Mouse (Mus musculus) c-Kit-positive CD71-positive TER-119-positive erythroid progenitor cells, embryonic 14.5 days (primary cell): ENCODE results near the gene Lyst.
"Not testable (repeated sequence)": the region's sequence is repeated elsewhere in the genome, so short reads cannot be mapped to it uniquely, and the experiment has no call there.

Experiments
- DNase-seq: peaks from one replicate; pipeline ENCODE4 v3.0.0-alpha.2; 2013; ENCODE audit warnings: low spot score

The Lyst gene

DNA sequence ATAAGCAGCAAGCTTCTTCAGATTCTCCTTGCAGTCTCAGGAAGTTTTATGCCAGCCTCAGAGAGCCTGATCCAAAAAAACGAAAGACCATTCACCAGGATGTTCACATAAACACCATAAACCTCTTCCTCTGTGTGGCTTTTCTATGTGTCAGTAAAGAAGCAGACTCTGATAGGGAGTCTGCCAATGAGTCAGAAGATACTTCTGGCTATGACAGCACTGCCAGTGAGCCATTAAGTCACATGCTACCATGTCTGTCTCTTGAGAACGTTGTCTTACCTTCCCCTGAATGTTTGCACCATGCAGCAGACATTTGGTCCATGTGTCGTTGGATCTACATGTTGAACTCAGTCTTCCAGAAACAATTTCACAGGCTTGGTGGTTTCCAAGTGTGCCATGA, 47.4 kb downstream of the Lyst start:
- DNase-seq = no peak

DNA sequence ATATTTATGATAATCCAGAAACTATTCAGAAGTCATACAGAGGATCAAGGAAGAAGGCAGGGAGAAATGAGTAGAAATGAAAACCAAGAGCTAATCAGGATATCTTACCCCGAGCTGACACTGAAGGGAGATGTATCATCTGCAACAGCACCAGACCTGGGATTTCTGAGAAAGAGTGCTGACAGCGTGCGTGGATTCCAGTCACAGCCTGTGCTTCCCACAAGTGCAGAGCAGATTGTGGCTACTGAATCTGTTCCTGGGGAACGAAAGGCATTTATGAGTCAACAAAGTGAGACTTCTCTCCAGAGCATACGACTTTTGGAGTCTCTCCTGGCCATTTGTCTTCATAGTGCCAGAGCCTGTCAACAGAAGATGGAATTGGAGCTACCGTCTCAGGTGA, 47.8 kb downstream of the Lyst start:
- DNase-seq = no peak

DNA sequence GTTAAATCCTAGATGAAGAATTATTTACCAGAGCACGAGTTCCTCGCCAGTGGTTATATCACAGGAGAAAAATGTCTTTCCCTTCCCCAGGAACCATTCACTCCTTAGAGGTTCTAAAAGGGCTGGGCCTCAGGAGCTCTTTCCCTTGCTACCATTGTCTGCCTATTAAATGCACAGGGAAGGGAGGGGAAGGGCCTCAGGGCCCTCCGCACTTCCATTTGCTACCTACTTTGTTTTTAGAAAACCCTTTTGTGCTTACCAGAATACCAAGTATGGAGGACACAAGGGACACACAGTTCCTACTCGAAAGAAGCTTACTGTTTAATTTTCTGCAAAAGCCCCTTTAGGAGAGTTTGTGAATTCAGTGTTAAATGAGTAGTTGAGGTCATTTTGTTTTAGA, 48.5 kb downstream of the Lyst start:
- no peak for DNase-seq

DNA sequence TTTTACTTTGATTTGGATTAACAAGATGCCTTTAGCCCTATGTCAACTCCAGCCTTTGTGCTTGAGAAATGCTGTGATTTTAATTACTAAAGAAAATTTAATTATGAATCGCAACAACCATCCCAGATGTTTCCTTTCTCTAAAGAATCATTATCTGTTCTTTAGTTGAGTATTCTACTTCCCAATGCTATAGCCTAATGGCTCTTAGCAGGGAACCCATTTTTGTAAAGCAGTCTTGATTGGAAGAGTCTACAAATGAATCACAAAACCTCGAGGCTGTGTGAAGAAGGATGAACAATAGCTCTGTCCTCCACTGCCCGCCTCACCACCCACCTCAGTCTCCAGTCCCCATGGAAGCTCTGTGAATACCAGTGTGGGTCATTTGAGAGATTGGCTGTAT, 57.1 kb downstream of the Lyst start:
- DNase-seq = no peak

DNA sequence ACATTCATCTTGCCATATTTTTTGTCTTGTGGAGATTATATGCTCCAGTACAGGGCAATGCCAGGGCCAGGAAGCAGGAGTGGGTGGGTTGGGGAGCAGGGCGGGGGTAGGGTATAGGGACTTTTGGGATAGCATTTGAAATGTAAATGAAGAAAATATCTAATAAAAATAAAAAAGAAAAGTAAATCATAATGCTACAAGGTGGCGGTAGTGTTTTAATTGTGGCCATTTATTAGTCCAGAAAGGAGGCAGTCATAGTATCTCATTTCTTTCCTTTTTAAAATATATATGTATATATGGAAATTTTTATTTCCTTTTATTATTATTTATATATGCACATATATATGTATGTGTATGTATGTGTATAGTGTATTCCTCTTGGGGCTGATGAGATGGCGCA, 65.3 kb downstream of the Lyst start:
- DNase-seq = no peak

DNA sequence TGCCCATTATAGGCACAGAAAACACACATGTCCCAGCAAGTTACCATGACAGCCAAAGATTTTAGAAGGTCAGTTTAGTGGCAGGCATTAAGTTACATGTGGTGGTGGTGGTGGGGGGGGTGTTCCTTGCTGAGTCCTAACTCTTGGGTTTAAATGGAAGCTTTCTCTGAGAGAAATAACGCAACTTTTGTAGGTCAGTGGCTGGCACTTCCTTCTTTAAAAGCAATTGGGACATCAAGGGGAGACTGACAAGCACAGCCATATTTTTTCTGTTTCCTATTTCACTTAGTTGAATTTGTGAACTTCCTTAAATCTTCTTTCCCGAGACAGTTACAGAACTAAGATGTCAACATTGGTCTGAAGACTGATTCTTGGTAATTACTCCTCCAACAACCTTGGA, 75.9 kb downstream of the Lyst start:
- DNase-seq = not testable (repeated sequence)

DNA sequence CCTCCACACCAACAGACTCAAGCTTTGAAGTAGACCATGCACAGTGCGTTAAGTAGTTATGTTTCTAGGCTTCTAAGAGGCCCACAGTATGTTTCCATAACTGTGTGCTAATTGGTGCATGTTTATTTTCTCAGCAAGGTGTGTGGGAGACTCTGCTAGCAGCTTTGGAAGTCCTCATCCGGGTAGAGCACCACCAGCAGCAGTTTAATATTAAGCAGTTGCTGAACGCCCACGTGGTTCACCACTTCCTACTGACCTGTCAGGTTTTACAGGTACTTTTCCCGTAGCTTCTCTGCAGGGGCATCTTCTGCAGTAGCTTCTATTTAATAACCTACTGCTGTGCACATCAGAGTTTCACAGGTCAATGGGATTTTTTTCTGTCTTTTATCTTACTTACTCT, 80.5 kb downstream of the Lyst start:
- no peak for DNase-seq

DNA sequence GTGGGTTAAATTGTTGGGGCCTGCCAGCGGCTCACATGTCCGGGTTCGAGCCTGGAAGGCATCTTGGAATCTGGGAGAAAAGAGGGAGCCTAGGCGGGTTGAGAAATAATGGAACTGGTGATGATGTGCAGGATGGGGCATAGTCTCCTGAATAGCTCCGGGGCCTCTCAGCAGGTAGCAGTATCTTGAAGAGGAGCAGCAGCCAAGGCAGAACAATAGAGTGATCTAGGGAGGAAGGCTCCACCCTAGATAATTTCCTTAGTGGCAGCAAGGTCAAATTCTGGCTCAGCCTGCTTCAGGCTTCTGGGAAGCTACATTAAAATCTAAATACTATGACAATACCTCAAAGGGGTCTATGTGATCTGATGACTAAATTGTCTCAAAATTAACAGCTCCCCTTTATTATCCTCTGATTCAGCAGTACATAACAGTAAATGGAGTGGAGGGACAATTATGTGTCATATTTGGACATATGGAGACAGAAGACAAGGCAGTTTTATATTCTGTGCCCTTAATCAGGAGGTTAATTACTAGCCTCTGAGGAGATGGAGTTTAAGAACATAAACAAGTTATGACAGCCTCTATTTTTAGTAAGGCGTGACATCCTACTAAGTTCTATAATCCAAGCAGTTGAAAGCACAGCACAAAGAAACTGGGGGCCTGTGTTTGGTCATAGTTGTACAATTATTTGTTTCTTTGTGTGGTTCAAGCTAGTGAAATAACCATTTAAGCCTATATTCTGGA, 81.6 kb downstream of the Lyst start:
- no peak for DNase-seq

DNA sequence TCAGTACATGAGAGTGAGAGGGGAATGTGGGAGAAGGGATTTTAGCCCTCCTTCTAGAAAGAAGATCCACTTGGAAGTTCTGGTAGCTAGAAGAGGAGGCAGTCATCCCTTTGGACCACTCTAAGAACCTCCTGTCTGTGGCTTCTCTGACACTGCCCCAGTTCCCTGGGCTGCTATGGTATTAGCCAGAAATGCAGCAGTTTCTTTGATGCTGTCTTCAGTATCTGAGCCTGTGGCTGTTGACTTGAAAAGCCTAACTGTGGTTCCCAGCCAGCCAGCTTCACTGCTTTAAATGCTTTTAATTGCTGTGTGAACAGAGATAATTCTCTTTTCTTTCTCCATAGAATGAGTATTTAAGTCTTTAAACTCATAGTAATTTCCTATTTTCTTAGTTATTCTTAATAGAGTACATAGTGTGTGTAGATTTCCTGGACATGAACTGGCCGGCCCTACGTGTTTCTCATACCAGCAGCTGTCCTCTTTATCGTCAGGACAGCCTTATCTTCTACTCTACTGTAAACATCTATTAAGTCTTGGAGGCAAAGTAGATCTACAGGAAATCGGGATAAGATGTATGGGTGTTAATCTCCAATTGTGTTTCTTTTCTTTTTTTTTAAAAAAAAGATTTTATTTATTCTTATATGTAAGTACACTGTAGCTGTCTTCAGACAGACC, 84.6 kb downstream of the Lyst start:
- no peak for DNase-seq

DNA sequence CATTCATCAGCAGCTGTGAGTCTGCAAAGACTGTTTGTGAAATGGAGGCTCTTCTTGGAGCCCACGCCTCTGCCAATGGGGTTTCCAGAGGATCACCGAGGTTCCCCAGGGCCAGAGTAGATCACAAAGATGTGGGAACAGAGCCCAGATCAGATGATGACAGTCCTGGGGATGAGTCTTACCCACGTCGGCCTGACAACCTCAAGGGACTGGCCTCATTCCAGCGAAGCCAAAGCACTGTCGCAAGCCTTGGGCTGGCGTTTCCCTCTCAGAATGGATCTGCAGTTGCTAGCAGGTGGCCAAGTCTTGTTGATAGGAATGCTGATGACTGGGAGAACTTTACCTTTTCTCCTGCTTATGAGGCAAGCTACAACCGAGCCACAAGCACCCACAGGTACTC, 87.7 kb downstream of the Lyst start:
- no peak for DNase-seq

DNA sequence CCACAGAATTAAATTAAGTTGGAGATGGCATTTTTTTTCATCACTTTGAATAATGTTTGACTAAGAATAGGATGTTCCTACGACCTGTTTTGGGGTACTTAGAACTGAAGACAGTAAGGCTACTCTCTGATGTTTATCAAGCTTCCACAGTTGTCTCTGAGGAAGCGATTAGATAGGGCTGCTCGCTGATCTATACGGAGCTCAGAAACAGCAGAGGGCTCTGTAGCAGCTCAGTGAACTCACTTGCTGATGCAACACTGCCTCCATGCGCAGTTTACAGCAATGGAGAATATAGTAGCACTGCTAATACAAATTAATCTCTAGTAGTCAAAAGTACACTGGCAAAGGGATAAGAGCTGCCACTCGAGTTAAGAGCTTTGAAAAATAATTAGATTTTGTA, 91.4 kb downstream of the Lyst start:
- no peak for DNase-seq

DNA sequence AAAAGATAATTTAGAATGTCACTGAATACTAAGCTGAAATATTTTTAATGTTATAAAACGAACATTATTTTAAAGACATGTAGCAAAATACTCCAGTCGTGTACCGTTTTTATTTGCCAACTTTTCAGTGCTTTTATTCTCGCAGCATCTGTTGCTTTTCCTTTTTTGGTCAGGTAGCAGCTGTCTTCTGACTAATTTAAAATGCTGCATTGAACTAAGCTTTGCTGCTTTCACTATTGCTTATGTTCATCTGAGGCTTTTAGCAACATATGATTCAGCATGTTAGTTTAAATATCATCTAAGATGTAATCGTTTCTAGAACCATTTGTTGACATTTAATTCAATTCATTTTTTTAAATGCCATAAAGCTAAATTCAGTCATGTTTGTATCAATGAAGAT, 113.3 kb downstream of the Lyst start:
- no peak for DNase-seq

DNA sequence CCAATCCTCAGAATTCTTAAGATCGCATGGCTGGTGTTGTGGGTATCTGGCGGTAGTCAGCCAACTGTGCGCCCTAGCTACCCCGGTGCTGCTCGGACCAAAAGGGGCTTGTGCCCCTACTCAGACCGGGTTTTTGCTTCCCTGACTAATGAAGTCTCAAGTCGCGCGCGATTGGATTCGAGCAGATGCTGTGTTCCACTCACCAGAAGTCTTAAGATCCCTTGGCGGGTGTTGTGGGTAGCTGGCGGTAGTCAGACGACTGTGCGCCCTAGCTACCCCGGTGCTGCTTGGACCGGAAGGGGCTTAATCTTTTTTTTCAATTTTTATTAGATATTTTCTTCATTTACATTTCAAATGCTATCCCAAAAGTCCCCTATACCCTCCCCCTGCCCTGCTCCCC, 131.2 kb downstream of the Lyst start:
- DNase-seq = not testable (repeated sequence)

DNA sequence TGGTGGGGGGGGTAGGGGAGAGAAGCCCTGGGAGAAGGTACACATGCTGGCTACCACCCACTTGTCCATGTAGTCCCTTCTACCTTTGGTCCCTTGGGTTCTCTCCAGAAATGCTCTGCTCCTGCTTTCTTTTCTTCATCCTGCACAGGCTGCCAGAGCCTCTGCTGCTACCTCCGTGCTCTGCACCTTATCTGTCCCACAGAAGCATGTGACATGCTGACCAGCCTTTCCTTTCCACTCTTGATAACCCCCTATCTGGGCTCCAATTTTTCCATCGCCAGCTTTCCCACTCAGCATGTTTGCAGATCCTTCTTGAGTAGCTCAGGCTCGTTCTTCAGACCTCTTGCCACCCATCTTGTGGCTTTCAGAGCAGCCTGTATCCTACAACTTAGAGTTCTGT, 133.1 kb downstream of the Lyst start:
- DNase-seq = no peak

DNA sequence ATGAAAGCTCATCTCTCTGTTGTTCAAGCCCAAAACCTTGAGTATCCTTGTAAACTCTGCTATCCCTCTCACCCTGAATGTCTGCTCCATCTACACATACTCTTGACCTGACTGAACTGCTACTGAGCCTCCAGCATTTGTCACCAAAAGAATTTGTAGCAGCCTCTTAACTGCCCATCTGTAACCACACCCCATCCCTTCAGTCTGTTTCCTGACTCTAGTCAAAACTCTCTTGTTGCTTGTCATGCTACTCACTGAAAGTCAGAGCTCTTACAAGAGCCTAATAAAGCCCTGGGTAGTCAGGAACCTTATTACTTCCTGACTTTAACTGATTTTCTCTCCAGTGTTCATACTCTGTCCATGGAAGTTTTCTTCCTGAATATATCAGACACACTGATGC, 133.6 kb downstream of the Lyst start:
- DNase-seq = no peak

DNA sequence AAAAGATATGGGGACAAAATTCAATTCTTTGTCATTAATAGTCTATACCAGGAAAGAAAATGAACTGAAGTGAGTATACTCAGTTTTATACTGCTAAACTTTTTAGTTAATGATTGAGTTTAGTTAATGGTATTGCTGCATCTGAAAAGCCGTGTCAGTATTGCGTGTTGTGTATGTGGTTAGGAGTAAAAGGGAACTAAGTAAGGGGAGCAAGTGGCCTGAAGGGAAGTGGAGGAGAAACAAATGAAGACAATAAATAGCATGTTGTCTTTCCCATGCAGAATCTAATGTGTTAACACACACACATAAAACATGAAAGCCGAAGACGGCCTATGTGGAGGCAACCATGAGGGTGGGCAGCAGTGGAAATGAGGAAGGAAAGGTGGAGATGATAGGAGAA, 149.0 kb downstream of the Lyst start:
- no peak for DNase-seq

DNA sequence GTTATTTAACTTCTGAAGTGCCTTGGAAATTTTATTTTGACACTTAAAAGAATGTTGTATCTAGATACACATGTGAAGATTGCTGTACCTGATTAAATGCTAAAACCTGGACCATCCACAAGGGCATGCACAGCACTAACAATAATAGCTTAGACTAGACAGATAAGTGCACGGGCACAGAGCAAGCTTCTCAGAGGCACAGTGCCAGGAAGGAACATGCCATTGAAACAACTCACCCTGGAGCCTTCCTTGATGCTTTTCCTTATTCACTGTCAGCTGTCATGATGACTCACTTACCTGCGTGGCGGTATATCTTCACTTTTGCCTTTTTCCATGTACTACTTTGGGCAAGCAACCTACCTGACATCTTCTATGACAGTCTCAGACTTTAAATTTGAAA, 155.7 kb downstream of the Lyst start:
- DNase-seq = no peak

DNA sequence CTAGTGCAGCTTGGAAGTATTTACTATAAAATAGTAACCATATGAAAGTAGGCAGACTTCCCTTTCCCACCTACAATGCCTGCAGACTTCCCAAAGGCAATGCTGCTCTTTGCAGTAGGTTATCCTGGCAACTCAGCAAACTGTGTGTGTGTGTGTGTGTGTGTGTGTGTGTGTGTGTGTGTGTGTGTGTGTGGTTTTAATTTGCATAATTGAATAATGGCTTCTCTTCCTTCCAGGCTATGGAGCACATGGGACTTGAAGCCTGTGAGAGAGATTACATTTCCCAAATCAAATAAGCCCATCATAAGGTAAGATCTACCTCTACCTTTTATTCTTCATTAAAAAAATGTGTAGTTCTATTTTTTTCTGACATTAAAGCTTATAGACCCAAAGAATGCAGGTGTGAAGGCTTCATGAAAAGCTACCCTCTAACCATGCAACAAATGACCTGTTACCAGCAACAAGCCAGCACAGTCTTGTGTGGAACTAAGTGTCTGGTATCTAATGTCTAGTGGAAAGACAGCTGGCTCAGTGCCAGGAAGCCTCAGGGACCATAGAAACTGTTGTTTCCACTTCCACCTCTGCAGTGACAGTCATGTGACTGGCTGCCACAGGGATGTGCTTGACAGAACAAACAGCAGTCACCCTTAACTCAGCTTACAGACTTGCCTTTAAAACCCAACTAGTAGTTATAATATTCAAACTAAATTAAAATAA, 185.7 kb downstream of the Lyst start:
- DNase-seq = no peak

DNA sequence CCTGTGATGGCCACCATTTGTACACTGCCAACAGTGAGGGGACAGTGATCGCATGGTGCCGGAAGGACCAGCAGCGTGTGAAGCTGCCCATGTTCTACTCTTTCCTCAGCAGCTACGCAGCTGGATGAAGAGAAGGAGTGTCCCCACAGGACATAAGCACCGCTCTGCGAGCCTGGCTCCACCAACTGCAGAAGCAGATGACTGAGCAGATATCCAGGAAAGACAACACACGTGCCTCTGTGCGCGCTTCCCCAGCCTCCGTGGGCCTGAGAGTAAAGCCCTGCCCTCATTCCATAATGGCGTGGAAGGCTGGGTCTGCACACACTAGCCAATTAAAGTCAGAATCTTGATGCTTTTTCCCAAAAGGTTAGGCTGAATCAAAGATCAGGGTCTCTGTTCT, 186.9 kb downstream of the Lyst start:
- no peak for DNase-seq

DNA sequence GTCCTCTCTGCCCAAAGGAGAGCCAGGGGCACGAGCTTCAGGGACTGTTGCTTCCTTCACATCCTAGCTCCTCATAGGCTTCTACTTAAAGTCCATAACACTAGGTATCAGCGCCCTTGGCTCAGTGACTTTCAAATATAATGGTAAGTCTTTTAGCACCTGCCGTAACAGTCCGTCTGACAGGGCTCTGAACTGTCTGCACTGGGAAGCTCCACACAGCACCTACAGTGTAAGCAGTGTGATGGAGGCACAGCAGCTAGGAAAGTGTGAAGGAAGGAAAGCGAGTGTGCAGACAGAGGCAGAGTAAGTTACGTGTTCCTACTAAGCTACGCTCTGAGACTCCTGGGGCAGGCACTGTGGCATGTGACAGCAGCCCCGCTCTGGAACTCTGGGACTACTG, 187.5 kb downstream of the Lyst start:
- no peak for DNase-seq

DNA sequence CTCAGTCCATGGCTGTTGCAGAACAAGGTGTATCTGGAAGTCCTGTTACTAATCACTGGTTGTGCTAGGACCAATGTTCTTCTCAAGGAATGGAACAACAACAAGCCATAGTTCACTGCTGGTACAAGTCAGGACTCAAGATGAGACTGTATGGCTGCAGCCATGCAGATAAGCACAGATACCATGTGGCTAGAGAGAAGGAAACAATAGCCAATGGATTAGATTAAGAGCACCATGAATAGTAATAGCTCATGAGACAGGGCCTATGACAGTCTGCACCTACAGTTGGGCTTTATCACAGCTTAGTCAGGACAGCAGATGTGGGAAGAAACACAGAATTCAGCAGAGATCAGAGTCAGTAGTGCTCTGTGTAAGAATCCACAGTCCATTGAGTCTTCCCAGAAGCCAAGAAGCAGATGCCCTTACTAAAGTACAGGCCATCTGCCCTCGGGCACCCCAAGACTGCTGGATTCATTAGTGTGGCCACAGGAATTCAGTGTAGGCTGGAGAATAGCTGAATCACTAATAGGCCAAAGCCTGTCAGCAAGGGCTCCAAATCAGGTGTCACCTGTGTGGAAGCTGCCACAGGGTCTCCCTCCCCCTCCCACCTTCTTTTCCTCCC, 188.8 kb downstream of the Lyst start:
- DNase-seq = no peak

DNA sequence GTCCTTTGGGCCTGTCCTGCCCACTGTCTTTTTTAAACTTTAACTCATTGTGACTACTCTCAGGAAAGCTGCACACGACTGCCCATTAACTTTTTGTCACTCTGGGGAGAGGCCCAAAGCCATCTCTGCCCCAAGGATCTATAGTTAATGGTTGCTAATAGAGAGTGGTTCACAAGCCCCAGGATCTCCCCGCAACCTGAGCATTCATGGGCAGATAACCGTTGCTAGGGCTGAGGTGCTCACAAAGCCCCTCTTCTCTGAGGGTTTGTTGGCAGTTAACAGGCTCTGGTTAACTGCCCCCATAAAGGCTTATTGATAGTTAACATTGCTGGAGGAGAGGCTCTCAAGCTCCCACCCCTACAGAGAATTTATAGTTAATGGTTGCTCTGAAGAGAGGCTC, 190.1 kb downstream of the Lyst start:
- no peak for DNase-seq

DNA sequence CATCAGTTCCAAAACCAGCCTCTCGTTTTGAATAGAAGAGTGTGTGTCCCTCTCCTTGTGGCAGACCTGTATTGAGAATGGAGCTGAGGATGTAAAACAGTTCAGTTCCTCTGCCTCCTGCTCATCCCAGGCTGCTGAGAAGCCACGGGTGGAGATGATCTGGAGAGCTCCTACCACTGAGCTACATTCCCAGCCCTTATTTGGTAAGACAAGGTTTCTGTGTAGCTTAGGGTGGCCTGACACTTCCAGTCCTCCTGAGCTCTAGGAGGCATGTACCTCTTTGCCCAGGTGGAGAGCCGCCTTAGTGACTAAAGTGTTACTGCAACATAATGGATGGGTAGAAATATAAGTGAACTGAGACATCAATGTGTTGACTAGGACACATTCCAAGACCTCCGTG, 190.8 kb downstream of the Lyst start:
- DNase-seq = no peak
